Mouse (Mus musculus): ENCODE measurements around the gene Pacrg. TPM values are rescaled to one million over a fixed set of nuclear protein-coding genes. Genes with fewer than 3 reads are reported as not detected.

The Pacrg gene
- polyA plus RNA-seq, 1 experiment from 2014 or later: 1.0 TPM

DNA sequence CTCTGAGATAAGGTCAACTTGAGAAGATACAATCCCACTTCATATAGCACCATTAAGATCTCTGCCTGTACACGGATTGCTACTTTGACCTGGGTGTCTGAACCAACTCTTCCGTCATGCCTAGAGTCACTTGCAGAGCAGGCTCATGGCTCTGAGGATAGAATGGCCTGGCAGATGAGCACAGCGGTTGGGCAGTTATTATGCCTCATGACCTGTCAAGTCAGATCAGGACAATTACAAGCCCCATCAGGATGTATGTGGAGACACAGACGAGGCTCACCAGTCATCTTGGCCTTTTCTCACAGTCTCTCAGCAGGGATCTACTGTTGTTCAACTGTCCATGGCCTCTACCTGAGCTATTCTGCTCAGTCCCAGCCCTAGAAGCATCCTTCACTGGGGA is 424.0 kb downstream of the Pacrg start:
- Histone ChIP-seq H3K4me2 (no peak overlapping the region), H3K9me3 (replicated peaks) (no peaks in the 10 kb centered on the region), H3K4me1 (replicated peaks) (peaks cover 43% of the 10 kb centered on the region), H3K27me3 (no peaks in the 10 kb centered on the region), H3K36me3 (no peaks in the 10 kb centered on the region), H3K9ac (no peak overlapping the region), H3K4me3 (no peak overlapping the region), H3K27ac (peak overlapping the region; percentile 90)
- 83% methylated on average over 4 of the region's 4 CpGs for WGBS
- ATAC-seq (replicated peaks; ENCODE audit: insufficient number of reproducible peaks, insufficient read depth, low FRiP score, low read depth): no peak

DNA sequence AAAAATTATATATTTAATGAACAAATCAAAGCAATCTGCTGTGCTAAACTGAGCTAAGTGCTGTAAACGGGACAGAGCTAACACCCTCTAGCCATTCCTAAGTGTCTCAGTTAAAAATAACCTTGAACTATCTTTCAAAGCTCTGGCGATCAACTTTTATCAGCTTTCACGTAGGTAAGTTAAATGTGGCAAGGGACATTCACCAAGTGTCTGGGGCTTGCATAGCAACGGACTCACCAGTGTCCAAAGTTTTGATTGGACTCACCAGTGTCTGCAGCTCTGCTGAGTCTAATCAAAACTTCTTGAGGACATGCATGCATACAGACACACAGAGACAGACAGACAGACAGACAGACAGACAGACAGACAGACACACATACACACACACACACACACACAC is 425.7 kb downstream of the Pacrg start:
- WGBS: 25% methylated on average over 4 of the region's 4 CpGs
- H3K9ac ChIP-seq: no peak overlapping the region
- peak overlapping the region; percentile 90 for H3K27ac ChIP-seq
- H3K4me2 ChIP-seq: no peak overlapping the region
- peaks cover 45% of the 10 kb centered on the region for H3K4me1 ChIP-seq (replicated peaks)
- no peaks in the 10 kb centered on the region for H3K36me3 ChIP-seq
- no peaks in the 10 kb centered on the region for H3K9me3 ChIP-seq (replicated peaks)
- peak; percentile 74 for ATAC-seq (replicated peaks; ENCODE audit: insufficient number of reproducible peaks, insufficient read depth, low FRiP score, low read depth)
- H3K4me3 ChIP-seq: no peak overlapping the region
- no peaks in the 10 kb centered on the region for H3K27me3 ChIP-seq

DNA sequence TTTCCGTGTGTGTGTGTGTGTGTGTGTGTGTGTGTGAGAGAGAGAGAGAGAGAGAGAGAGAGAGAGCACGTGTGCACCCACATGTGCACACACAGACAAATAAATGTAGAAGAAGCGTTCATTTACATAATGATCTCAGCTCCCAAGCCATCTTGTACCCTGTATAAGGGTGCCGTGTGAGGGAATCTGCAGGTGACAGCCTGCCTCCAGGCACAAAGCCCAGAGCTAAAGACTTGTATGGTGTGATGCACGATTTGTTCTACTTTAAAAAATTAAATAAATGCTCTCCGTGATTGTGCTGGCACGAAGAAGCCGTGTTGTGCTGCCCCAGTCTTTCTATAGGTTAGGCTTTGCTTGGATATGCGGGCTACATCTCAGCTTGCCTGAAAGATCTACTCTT is 426.2 kb downstream of the Pacrg start:
- Histone ChIP-seq H3K36me3 (no peaks in the 10 kb centered on the region), H3K4me2 (0 out of 2 replicates have a peak overlapping the region, but pooled peaks have one; percentile 1), H3K27me3 (no peaks in the 10 kb centered on the region), H3K9ac (no peak overlapping the region), H3K9me3 (replicated peaks) (no peaks in the 10 kb centered on the region), H3K4me3 (no peak overlapping the region), H3K27ac (peak overlapping the region; percentile 90), H3K4me1 (replicated peaks) (peaks cover 47% of the 10 kb centered on the region)
- no peak for ATAC-seq (replicated peaks; ENCODE audit: insufficient number of reproducible peaks, insufficient read depth, low FRiP score, low read depth)
- WGBS: 54% methylated on average over 9 of the region's 9 CpGs

DNA sequence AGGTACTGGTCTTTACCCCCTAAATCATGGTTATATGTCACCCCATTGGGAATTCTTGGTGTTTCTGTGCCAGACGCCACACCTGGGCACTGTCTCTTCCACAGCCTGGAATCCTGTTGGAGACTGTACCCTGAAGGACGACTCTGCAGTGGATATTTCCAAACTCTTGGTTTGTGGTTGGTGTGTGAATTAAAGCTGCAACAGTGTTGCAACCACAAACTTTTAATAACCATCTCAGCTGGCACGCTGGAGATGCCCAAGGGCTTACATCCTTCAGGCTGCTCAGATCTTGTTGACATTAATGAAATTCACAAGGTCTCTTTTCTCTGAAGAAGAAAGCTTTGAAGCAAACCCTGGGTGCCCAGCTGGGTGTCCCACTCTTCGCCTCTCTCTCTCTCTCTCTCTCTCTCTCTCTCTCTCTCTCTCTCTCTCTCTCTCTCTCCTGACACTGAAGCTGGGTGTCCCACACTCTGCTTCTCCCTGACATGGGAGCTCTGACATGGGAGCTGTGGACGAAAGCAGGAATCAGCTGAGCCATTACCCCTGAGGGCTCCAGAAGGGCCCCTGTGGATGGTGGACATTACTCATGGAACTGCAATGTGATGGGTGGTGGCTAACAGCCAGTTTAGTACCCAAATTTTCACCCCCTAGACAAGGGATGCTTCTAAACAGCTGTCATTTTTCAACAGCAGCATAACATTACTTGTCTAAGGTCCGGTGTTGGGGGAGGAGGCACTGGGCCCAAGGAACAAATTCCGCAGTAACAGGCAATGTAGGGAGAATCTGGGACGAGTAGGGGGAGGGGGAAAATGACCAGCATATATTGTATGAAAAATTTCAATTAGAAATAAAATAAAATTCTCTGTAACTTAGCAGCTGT is 429.3 kb downstream of the Pacrg start:
- Histone ChIP-seq H3K27ac (0 out of 2 replicates have a peak overlapping the region, but pooled peaks have one; percentile 13), H3K9ac (no peak overlapping the region), H3K27me3 (no peaks in the 10 kb centered on the region), H3K36me3 (no peaks in the 10 kb centered on the region), H3K4me3 (no peak overlapping the region), H3K9me3 (replicated peaks) (no peaks in the 10 kb centered on the region), H3K4me1 (replicated peaks) (peaks cover 50% of the 10 kb centered on the region), H3K4me2 (no peak overlapping the region)
- ATAC-seq (replicated peaks; ENCODE audit: insufficient number of reproducible peaks, insufficient read depth, low FRiP score, low read depth): no peak
- WGBS: 66% methylated on average over 8 of the region's 8 CpGs

DNA sequence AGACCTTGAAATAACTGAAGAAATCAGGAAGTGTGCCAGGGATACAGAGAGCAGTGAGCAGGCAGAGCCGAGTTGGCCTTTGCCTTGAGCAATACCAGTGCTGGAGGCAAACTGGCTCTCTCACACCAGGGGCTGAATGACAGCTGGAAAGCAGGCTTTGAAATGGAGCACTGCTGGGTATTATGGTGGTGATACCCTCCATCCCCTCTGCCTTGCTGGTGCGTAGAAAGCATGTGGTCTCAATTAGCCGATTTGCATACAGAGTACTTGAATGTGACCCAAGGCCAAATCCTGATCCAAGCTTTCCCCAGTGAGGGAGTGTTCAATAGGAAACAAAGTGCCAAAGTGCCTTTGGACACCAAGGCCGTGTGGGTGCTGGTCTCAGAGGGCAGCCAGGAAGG is 431.4 kb downstream of the Pacrg start:
- 55% methylated on average over 4 of the region's 4 CpGs for WGBS
- H3K36me3 ChIP-seq: no peaks in the 10 kb centered on the region
- 0 out of 2 replicates have a peak overlapping the region, but pooled peaks have one; percentile 3 for H3K27ac ChIP-seq
- H3K4me2 ChIP-seq: no peak overlapping the region
- H3K9me3 ChIP-seq (replicated peaks): no peaks in the 10 kb centered on the region
- H3K27me3 ChIP-seq: no peaks in the 10 kb centered on the region
- no peak overlapping the region for H3K9ac ChIP-seq
- no peak overlapping the region for H3K4me3 ChIP-seq
- peaks cover 34% of the 10 kb centered on the region for H3K4me1 ChIP-seq (replicated peaks)
- no peak for ATAC-seq (replicated peaks; ENCODE audit: insufficient number of reproducible peaks, insufficient read depth, low FRiP score, low read depth)

DNA sequence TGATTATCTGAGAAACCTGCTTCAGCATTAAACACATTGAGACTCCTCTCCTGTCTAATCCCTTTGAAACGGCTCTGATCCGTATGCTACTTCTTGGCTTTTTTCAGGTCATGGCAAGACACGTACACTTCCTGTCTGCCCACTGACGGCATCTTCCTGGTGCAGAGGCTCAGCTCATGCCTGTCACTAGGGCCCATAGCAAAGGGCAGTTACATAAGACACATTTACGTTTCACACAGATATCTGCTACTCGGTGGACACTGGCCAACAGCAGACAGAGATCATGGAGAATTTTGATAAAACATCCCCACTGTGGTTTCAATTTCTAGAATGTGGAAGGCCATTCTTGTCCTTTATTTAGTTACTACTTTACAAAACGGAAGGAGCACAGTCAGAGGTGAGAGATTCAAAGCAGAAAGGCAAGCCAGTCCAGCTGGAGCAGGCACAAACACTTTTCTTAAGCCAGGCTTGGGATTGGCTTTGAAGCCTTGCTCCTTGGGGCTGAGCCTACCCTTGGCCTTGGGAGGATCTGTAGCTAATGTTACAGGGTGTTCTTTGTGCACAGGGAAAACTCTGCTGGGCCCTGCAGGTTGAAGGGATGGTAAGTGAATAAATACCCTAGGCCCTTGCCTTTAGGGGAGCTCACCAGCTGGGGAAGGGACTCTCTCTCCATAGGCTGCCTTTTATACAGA is 432.9 kb downstream of the Pacrg start:
- H3K9ac ChIP-seq: no peak overlapping the region
- H3K4me3 ChIP-seq: no peak overlapping the region
- peaks cover 26% of the 10 kb centered on the region for H3K4me1 ChIP-seq (replicated peaks)
- H3K4me2 ChIP-seq: no peak overlapping the region
- no peaks in the 10 kb centered on the region for H3K9me3 ChIP-seq (replicated peaks)
- no peaks in the 10 kb centered on the region for H3K27me3 ChIP-seq
- WGBS: 42% methylated on average over 7 of the region's 7 CpGs
- ATAC-seq (replicated peaks; ENCODE audit: insufficient number of reproducible peaks, insufficient read depth, low FRiP score, low read depth): no peak
- peak overlapping the region; percentile 6; the same call in 1 of the 2 replicates for H3K27ac ChIP-seq
- H3K36me3 ChIP-seq: no peaks in the 10 kb centered on the region

DNA sequence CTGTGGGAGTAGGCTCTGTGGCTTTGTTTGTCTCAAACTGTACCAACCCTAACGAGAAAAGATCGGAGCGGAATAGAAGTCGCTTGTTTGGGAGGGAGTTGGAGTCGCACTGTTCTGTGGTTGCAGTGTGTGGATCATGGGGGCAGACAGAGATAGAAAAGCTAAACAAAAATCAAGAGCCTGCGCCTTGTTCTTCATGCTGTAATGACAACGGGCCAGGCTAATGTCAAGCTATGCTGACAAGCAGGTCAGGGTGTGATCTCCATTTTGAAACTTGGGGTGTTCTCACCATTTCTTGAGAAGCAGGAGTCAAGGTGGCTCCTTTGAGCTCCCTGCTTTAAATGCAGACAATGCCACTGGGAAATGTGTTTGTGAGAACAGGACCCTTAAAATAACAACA is 433.8 kb downstream of the Pacrg start:
- no peaks in the 10 kb centered on the region for H3K9me3 ChIP-seq (replicated peaks)
- no peak overlapping the region for H3K9ac ChIP-seq
- H3K4me2 ChIP-seq: no peak overlapping the region
- H3K27me3 ChIP-seq: no peaks in the 10 kb centered on the region
- H3K4me1 ChIP-seq (replicated peaks): peaks cover 32% of the 10 kb centered on the region
- H3K36me3 ChIP-seq: no peaks in the 10 kb centered on the region
- ATAC-seq (replicated peaks; ENCODE audit: insufficient number of reproducible peaks, insufficient read depth, low FRiP score, low read depth): no peak
- H3K27ac ChIP-seq: peak overlapping the region; percentile 6; the same call in 1 of the 2 replicates
- 66% methylated on average over 7 of the region's 7 CpGs for WGBS
- H3K4me3 ChIP-seq: no peak overlapping the region

DNA sequence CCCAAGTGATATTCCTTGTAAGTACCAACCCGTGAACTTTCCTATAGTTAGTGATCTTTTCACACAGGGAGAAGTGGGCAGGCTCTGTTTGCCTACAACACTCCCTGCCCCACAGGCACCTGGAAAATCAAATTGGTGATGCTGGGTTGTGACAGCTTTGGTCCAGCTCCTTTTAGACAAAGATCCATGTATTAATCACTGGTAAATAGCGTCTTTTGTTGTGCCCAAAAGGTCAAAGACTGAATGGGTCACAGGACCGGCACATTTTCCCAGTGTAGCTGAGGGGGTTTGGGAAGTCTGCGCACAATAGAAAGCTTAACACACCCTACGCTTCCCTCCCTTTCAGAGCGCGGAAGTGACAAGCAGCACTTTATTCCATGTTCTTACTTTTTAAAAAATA is 434.2 kb downstream of the Pacrg start:
- Histone ChIP-seq H3K36me3 (no peaks in the 10 kb centered on the region), H3K4me3 (no peak overlapping the region), H3K4me2 (no peak overlapping the region), H3K27me3 (no peaks in the 10 kb centered on the region), H3K9ac (no peak overlapping the region), H3K27ac (no peak overlapping the region), H3K4me1 (replicated peaks) (peaks cover 31% of the 10 kb centered on the region), H3K9me3 (replicated peaks) (no peaks in the 10 kb centered on the region)
- no peak for ATAC-seq (replicated peaks; ENCODE audit: insufficient number of reproducible peaks, insufficient read depth, low FRiP score, low read depth)
- WGBS: 81% methylated on average over 7 of the region's 7 CpGs

DNA sequence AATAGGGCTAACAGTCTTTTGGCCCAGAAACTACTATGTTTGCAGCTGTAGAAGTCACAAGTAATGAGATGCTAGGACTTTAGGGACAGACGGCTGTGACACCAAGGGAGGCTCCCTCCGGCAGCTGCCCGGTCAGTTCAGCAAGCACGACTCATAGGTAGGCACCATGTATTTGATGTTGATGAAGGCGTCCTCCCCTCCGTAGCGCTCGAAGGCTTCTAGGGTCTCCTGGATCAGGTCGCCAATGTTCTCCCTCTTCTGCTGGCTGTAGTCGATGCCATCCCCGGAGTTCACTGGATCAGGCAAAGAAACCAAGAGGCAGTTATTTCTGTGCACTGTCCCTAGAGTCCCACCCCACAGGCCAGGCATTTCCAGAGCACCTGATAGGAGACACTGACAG is 436.9 kb downstream of the Pacrg start:
- no peak overlapping the region for H3K27ac ChIP-seq
- H3K4me1 ChIP-seq (replicated peaks): peaks cover 48% of the 10 kb centered on the region
- no peaks in the 10 kb centered on the region for H3K9me3 ChIP-seq (replicated peaks)
- H3K27me3 ChIP-seq: no peaks in the 10 kb centered on the region
- no peaks in the 10 kb centered on the region for H3K36me3 ChIP-seq
- H3K4me2 ChIP-seq: no peak overlapping the region
- H3K9ac ChIP-seq: no peak overlapping the region
- WGBS: 88% methylated on average over 11 of the region's 11 CpGs
- no peak for ATAC-seq (replicated peaks; ENCODE audit: insufficient number of reproducible peaks, insufficient read depth, low FRiP score, low read depth)
- H3K4me3 ChIP-seq: no peak overlapping the region

DNA sequence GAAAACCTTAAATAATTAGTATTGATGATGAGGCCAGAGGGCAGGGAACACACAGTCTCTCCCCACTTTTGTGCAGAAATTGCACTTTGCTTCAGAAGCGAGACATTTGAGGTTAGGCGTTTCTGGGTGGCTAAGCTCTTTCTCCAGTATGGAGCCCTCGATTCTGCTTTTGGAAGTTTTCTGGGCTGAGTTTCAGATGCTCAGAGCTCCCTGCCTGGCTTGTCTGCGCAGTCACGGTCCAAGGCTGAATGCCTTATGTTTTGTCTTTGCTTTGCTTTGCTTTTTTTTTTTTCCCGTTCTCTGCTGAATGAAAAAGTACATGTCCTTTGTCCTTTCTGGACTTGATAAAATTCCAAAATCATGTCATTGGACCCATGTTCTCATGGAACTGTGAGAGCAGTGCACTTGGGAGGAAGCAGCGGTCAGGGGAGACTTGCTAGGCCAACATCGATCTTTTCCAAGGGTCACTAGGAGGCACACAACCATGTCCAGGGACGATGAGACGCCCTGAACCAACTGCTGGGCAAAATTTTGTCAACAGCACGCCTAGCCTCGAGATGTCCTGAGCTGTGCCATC is 438.0 kb downstream of the Pacrg start:
- Histone ChIP-seq H3K4me3 (no peak overlapping the region), H3K4me1 (replicated peaks) (peaks cover 53% of the 10 kb centered on the region), H3K9ac (no peak overlapping the region), H3K27ac (no peak overlapping the region), H3K27me3 (no peaks in the 10 kb centered on the region), H3K4me2 (no peak overlapping the region), H3K36me3 (no peaks in the 10 kb centered on the region), H3K9me3 (replicated peaks) (no peaks in the 10 kb centered on the region)
- 81% methylated on average over 12 of the region's 12 CpGs for WGBS
- no peak for ATAC-seq (replicated peaks; ENCODE audit: insufficient number of reproducible peaks, insufficient read depth, low FRiP score, low read depth)

DNA sequence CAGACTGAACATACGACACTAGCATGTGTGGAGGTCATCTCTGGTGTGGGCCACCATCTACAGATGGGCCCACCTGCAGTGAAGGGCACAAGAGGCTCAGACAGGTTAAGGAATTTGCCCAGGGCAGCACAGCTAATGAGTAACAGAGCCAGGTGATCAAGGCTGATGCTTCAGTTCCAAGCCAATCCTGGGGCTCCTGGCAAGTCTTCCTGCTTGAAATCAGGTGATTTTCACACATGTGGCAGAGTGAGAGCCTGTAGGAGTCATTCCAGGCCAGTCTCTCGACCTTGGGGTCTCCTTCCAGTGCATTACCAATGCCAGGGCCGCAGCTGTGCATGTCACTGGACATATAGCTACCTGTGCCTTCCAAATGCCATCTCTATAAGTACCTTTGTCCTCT is 438.6 kb downstream of the Pacrg start:
- no peak overlapping the region for H3K4me2 ChIP-seq
- H3K9ac ChIP-seq: no peak overlapping the region
- peaks cover 53% of the 10 kb centered on the region for H3K4me1 ChIP-seq (replicated peaks)
- H3K36me3 ChIP-seq: no peaks in the 10 kb centered on the region
- no peak for ATAC-seq (replicated peaks; ENCODE audit: insufficient number of reproducible peaks, insufficient read depth, low FRiP score, low read depth)
- H3K27ac ChIP-seq: no peak overlapping the region
- 77% methylated on average over 3 of the region's 3 CpGs for WGBS
- H3K9me3 ChIP-seq (replicated peaks): no peaks in the 10 kb centered on the region
- no peaks in the 10 kb centered on the region for H3K27me3 ChIP-seq
- no peak overlapping the region for H3K4me3 ChIP-seq

All from heart, embryonic 15.5 days (tissue).